Mouse (Mus musculus): ENCODE results near the gene Fam53a.

DNA sequence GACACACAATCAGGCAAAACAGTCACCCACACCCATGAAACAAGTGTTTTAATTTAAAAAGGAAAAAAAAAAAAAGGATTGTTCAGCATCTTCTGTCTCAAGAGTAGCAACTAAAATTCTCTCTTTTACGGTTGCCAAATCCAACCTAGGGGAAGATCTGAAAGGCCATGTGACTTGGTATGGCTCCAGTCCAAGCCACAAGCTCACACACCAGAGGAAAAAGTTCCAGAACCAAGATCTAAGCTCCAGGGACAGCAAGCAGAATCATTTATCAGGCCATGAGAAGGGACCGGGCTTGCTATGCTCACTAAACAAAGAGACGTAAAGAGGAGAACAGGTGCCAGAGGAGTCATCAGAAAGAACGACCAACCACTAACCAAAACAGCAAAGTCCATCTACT is 1.5 kb downstream of the Fam53a start:
- TF ChIP-seq CTCF (IDR thresholded peaks at IDR 0.05; ENCODE audit: insufficient read depth, low read depth, low read length) (no peak), POLR2A (IDR thresholded peaks at IDR 0.05; ENCODE audit: insufficient read depth, low read depth, low read length) (no peak)

All from olfactory bulb, adult 2 months (tissue).